Mouse (Mus musculus): ENCODE data around the gene Cdh15. TPM values are rescaled to one million over a fixed set of nuclear protein-coding genes. Genes with fewer than 3 reads are reported as not detected.

The Cdh15 gene
- total and polyA plus RNA-seq, 2 experiments from 2014 or later = 0.84 to 2.4 TPM

GRCm38 (mm10) chr8:122836199-122836598 is 11.6 kb upstream of the Cdh15 start:
- Histone ChIP-seq H3K9ac (replicated peaks; ENCODE audit: low read length) (no peak overlapping the region), H3K4me2 (ENCODE audit: low read depth, low read length) (no peak overlapping the region), H3K36me3 (ENCODE audit: insufficient read depth, low read length) (no peaks in the 10 kb centered on the region), H3K4me3 (ENCODE audit: low read length) (no peak overlapping the region), H3K27me3 (ENCODE audit: insufficient read depth, low read length) (no peaks in the 10 kb centered on the region), H3K9me3 (ENCODE audit: low read length) (no peaks in the 10 kb centered on the region), H3K27ac (no peak overlapping the region), H3K4me1 (ENCODE audit: insufficient read depth, low read length) (no peaks in the 10 kb centered on the region)
- DNase-seq (ENCODE audit: low spot score) (no peak), ATAC-seq (no peak)
- 88% methylated on average over 12 of the region's 12 CpGs for WGBS
- TF ChIP-seq CTCF (IDR thresholded peaks at IDR 0.05; ENCODE audit: low read depth) = no peak

DNA sequence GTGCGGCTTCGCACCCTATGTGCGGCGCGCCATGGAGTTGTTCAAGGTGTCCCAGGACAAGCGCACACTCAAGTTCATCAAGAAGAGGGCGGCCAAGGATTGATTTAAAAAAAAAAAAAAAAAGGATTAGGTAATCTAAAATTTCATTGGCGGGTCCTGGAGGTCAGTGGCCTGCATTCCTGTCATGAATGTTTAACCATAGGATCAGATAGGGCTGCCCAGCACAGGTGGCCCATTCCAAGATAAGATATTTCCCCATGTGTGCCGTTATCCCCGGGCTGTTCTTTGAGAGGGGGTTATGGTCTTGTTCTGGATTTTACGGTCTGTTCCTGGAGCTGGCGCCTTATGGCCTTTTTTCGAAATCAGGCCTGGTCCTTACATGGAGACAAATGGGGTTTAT is 11.1 kb upstream of the Cdh15 start:
- Histone ChIP-seq H3K4me1 (ENCODE audit: insufficient read depth, low read length) (no peaks in the 10 kb centered on the region), H3K4me3 (ENCODE audit: low read length) (no peak overlapping the region), H3K27ac (no peak overlapping the region), H3K4me2 (ENCODE audit: low read depth, low read length) (no peak overlapping the region), H3K27me3 (ENCODE audit: insufficient read depth, low read length) (no peaks in the 10 kb centered on the region), H3K36me3 (ENCODE audit: insufficient read depth, low read length) (no peaks in the 10 kb centered on the region), H3K9ac (replicated peaks; ENCODE audit: low read length) (no peak overlapping the region), H3K9me3 (ENCODE audit: low read length) (no peaks in the 10 kb centered on the region)
- no peak for DNase-seq (ENCODE audit: low spot score)
- ATAC-seq = no peak
- TF ChIP-seq CTCF (IDR thresholded peaks at IDR 0.05; ENCODE audit: low read depth) = no peak
- 94% methylated on average over 13 of the region's 13 CpGs for WGBS

GRCm38 (mm10) chr8:122844161-122844560 is 3.6 kb upstream of the Cdh15 start:
- Histone ChIP-seq H3K27ac (no peak overlapping the region), H3K36me3 (ENCODE audit: insufficient read depth, low read length) (no peaks in the 10 kb centered on the region), H3K4me1 (ENCODE audit: insufficient read depth, low read length) (no peaks in the 10 kb centered on the region), H3K9ac (replicated peaks; ENCODE audit: low read length) (no peak overlapping the region), H3K27me3 (ENCODE audit: insufficient read depth, low read length) (no peaks in the 10 kb centered on the region), H3K4me2 (ENCODE audit: low read depth, low read length) (no peak overlapping the region), H3K9me3 (ENCODE audit: low read length) (no peaks in the 10 kb centered on the region), H3K4me3 (ENCODE audit: low read length) (no peak overlapping the region)
- DNase-seq (ENCODE audit: low spot score) (no peak), ATAC-seq (no peak)
- TF ChIP-seq CTCF (IDR thresholded peaks at IDR 0.05; ENCODE audit: low read depth) = no peak
- WGBS = 78% methylated on average over 3 of the region's 3 CpGs

DNA sequence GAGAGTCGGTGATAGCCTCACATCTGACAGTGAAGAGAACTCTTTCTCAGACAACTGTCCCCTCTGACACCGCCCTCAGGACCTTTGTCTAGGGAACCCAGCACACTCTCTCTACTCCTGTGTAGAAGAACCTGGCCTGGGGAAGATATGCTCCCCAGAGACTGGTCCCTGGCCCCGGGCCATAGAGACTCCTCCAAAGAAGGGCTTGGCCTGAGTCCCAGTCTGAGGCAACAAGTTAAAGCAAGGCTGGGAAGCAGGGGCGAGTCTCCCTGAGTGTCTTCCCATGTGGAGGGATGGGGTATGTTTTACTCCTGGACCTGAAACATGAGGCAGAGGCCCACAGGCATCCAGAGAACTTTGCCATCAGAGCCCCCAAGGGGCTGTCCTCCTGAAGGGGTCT is 2.1 kb upstream of the Cdh15 start:
- Histone ChIP-seq H3K4me2 (ENCODE audit: low read depth, low read length) (no peak overlapping the region), H3K9ac (replicated peaks; ENCODE audit: low read length) (no peak overlapping the region), H3K4me1 (ENCODE audit: insufficient read depth, low read length) (no peaks in the 10 kb centered on the region), H3K27ac (no peak overlapping the region), H3K9me3 (ENCODE audit: low read length) (no peaks in the 10 kb centered on the region), H3K27me3 (ENCODE audit: insufficient read depth, low read length) (no peaks in the 10 kb centered on the region), H3K4me3 (ENCODE audit: low read length) (no peak overlapping the region), H3K36me3 (ENCODE audit: insufficient read depth, low read length) (no peaks in the 10 kb centered on the region)
- 59% methylated on average over 4 of the region's 4 CpGs for WGBS
- ATAC-seq (no peak), DNase-seq (ENCODE audit: low spot score) (peak; percentile 50)
- no peak for TF ChIP-seq CTCF (IDR thresholded peaks at IDR 0.05; ENCODE audit: low read depth)

DNA sequence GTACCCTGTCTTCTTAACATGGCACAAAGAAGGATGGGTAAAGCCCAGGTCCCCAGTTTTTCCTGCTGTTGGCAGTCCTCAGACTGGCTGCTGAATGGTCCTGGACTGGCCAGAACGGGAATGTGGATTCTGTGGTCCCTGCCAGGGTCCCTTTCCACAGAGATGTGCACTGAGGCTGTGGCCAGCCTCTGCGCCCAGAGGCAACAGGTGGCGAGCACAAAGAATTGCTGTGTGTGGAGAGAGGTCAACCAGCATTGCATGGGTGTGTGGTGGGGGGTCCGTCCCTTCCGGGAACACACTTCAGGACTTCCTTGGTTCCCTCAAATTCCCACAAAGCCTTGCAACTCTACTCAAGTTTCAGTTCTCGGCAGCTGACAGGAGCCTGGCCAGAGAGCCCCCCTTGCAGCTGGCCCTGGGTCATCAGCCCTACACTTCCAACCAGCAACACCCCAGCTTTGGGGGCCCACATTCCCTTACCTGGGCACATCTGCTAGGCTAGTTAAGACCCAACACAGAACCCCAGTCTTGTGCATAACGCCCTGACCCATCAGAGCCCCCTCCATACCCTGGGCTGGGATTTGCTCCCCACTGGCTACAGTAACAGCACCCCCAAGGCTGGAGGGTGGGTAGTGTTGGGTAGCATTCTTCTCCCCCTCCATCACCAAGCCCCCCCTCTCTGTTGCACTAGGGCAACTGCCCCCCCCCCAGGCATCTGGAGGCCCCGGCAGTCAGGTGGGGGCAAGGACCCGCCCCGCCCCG is 1.6 kb downstream of the Cdh15 start:
- H3K4me2 ChIP-seq (ENCODE audit: low read depth, low read length) = no peak overlapping the region
- no peak for TF ChIP-seq CTCF (IDR thresholded peaks at IDR 0.05; ENCODE audit: low read depth)
- no peak for ATAC-seq
- no peaks in the 10 kb centered on the region for H3K27me3 ChIP-seq (ENCODE audit: insufficient read depth, low read length)
- peaks cover 8% of the 10 kb centered on the region; the same call in 1 of the 2 replicates for H3K4me1 ChIP-seq (ENCODE audit: insufficient read depth, low read length)
- H3K36me3 ChIP-seq (ENCODE audit: insufficient read depth, low read length) = no peaks in the 10 kb centered on the region
- no peak overlapping the region for H3K27ac ChIP-seq
- H3K9ac ChIP-seq (replicated peaks; ENCODE audit: low read length) = no peak overlapping the region
- H3K4me3 ChIP-seq (ENCODE audit: low read length) = no peak overlapping the region
- no peak for DNase-seq (ENCODE audit: low spot score)
- 70% methylated on average over 11 of the region's 11 CpGs for WGBS
- no peaks in the 10 kb centered on the region for H3K9me3 ChIP-seq (ENCODE audit: low read length)

DNA sequence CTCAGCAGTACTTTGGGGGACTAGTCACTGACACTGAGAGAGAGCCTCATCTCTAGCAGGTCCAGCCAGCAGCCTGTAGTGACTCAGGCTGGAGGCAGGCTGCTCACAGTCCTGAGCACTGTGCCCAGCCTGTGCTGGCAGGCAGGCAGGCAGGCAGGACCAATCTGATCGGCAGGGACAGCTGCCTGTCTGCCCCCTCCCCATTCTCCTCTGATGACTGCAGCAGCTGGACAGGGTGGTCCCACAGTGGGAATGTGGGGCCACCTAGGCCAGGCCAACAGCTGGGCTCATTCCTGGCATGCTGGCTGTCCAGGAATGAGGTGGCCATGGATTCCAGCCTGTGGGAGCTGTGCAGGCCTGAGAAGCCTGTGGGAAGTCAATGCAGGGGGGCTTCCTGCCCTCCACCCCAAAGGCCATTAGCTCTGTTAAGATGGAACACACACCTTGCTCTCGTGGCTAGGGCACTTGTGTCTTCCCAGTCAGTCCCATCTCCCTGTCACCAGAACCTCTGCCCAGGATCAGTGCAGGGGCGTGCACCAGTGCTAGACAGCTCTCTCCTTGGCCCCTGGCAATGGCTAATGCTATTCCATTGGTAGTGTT is 3.0 kb downstream of the Cdh15 start:
- TF ChIP-seq CTCF (IDR thresholded peaks at IDR 0.05; ENCODE audit: low read depth) = no peak
- ATAC-seq = no peak

More for the DNA sequence above, 3.0 kb downstream of the Cdh15 start:
- Histone ChIP-seq H3K9me3 (ENCODE audit: low read length) (no peaks in the 10 kb centered on the region), H3K27ac (no peak overlapping the region), H3K36me3 (ENCODE audit: insufficient read depth, low read length) (no peaks in the 10 kb centered on the region), H3K4me3 (ENCODE audit: low read length) (no peak overlapping the region), H3K27me3 (ENCODE audit: insufficient read depth, low read length) (no peaks in the 10 kb centered on the region), H3K9ac (replicated peaks; ENCODE audit: low read length) (no peak overlapping the region), H3K4me1 (ENCODE audit: insufficient read depth, low read length) (peaks cover 8% of the 10 kb centered on the region; the same call in 1 of the 2 replicates), H3K4me2 (ENCODE audit: low read depth, low read length) (no peak overlapping the region)
- no peak for DNase-seq (ENCODE audit: low spot score)
- 60% methylated on average over 3 of the region's 3 CpGs for WGBS

Measured in hindbrain, postnatal 0 days (tissue).